Mouse (Mus musculus) testis, adult 2 months (tissue): ENCODE measurements around the gene Ogfod1.

Experiments used
- CTCF ChIP-seq: fragments of 200-500 bp; IDR thresholded peaks from 2 replicates; pipeline ENCODE4 v1.5.1; 2012; ENCODE audit warnings: low read depth, mild to moderate bottlenecking, inconsistent platforms, low read length, moderate library complexity; ENCODE audit not compliant: control insufficient read depth, insufficient read depth, insufficient replicate concordance
- POLR2A ChIP-seq: fragments of 200-500 bp; IDR thresholded peaks from 2 replicates; pipeline ENCODE4 v1.6.1; 2012; ENCODE audit warnings: low read depth, mild to moderate bottlenecking, inconsistent platforms, low read length, moderate library complexity; ENCODE audit not compliant: control insufficient read depth

GRCm38 (mm10) chr8:94098996-94099395 lies 62.0 kb downstream of the Ogfod1 start:
- TF ChIP-seq CTCF (no peak), POLR2A (no peak)
